Mouse (Mus musculus) layer of hippocampus, adult 6 months (tissue): ENCODE results near the gene Serinc5. TPM values are rescaled to one million over a fixed set of nuclear protein-coding genes. Genes with fewer than 3 reads are reported as not detected.

Experiments used
- long read RNA-seq, 2 experiments: library from polyadenylated mRNA; unstranded; transcript quantifications; one replicate each; pipeline ENCODE4 v2.0.0; 2019 to 2020
- polyA plus RNA-seq: library from polyadenylated mRNA; unstranded; fragments of <200 nt; fragmentation: Nextera tagmentation; gene quantifications from 2 replicates; pipeline ENCODE4 v1.2.3, GENCODE M21; 2021

The Serinc5 gene
- polyA plus RNA-seq, result 10.4 and 12.3 TPM in 2 replicates
- long read RNA-seq, experiment 1, full-length matches to known transcripts, result 6 of 31 reads
- long read RNA-seq, experiment 1, partial matches to known transcripts, result 0 of 31 reads
- long read RNA-seq, experiment 1, other reads (novel, unspliced or antisense), result 25 of 31 reads
- long read RNA-seq, experiment 2, full-length matches to known transcripts, result 119 of 156 reads
- long read RNA-seq, experiment 2, partial matches to known transcripts, result 26 of 156 reads
- long read RNA-seq, experiment 2, other reads (novel, unspliced or antisense), result 11 of 156 reads

GRCm38 (mm10) chr13:92610311-92611221 is at the start of gene Serinc5:
Gene Serinc5 (plus strand): TSS chr13:92611091.

GRCm38 (mm10) chr13:92576072-92576471 is 34.8 kb upstream of the Serinc5 start, which contains the start of gene Spz1:
Gene Spz1 (minus strand): TSS chr13:92576172.

Other genes with a start within 250 kb of the Serinc5 start
- 8.2 and 11.2 TPM in 2 replicates for gene Ankrd34b, start 185.2 kb upstream of the Serinc5 start, polyA plus RNA-seq
- 1.2 and 1.3 TPM in 2 replicates for gene Fam151b, start 127.1 kb upstream of the Serinc5 start, polyA plus RNA-seq
- gene Zfyve16, start 80.2 kb upstream of the Serinc5 start, polyA plus RNA-seq, result 1.3 and 2.8 TPM in 2 replicates
- gene Spz1, start 34.9 kb upstream of the Serinc5 start, polyA plus RNA-seq, result not detected in 2 replicates
- gene Thbs4, start 183.7 kb downstream of the Serinc5 start, polyA plus RNA-seq, result 10.1 and 10.9 TPM in 2 replicates
- 1.5 and 2.2 TPM in 2 replicates for gene Mtx3, start 233.7 kb downstream of the Serinc5 start, polyA plus RNA-seq